Mouse (Mus musculus): ENCODE data around the gene Jazf1. TPM values are rescaled to one million over a fixed set of nuclear protein-coding genes. Genes with fewer than 3 reads are reported as not detected.

Gene Jazf1
- total RNA-seq, 1 experiment = 1.2 TPM

- Histone ChIP-seq H3K4me1 (ENCODE audit: control insufficient read depth in 2 of 2, insufficient read depth in 2 of 2, low read length in 2 of 2, poor library complexity in 1 of 2) (peaks cover 6 to 13% of the 10 kb centered on the region in 2 experiments), H3K4me3 (ENCODE audit: insufficient read depth in 1 of 2, low read depth in 1 of 2, low read length in 2 of 2, poor library complexity in 1 of 2, severe bottlenecking in 1 of 2) (no peak overlapping the region), H3K36me3 (ENCODE audit: control insufficient read depth, insufficient read depth, low read length, poor library complexity, severe bottlenecking) (no peaks in the 10 kb centered on the region), H3K9ac (ENCODE audit: insufficient read depth, low read depth, low read length, poor library complexity, severe bottlenecking) (no peak overlapping the region), H3K27ac (ENCODE audit: insufficient read depth, low read depth, low read length, poor library complexity, severe bottlenecking) (no peak overlapping the region), H3K9me3 (ENCODE audit: control insufficient read depth, insufficient read depth, low read depth, low read length) (no peaks in the 10 kb centered on the region)
- TF ChIP-seq ZC3H11A (IDR thresholded peaks at IDR 0.05; ENCODE audit: borderline replicate concordance, low read depth, low read length) = no peak
- TF ChIP-seq ZNF384 (IDR thresholded peaks at IDR 0.05; ENCODE audit: low read depth, low read length) = no peak
- TF ChIP-seq CHD2 (IDR thresholded peaks at IDR 0.05; ENCODE audit: low read depth, low read length) = no peak
- no peak for TF ChIP-seq MAFK (IDR thresholded peaks at IDR 0.05; ENCODE audit: insufficient read depth, low read depth, low read length)
- TF ChIP-seq HCFC1 (IDR thresholded peaks at IDR 0.05; ENCODE audit: borderline replicate concordance, insufficient read depth, low read length) = no peak
- no peak for DNase-seq (ENCODE audit: low read depth, low spot score)
- in situ Hi-C loops (cut with MboI; ENCODE audit: low sequenced_read_pairs in 2 of 2, unreplicated experiment in 2 of 2) = no loop called here
Measured at GRCm38 (mm10) chr6:52796691-52797090, 271.7 kb downstream of the Jazf1 start.

GRCm38 (mm10) chr6:52796035-52796598, 272.3 kb downstream of the Jazf1 start:
- no peak for DNase-seq (ENCODE audit: low read depth, low spot score)
- Histone ChIP-seq H3K27ac (ENCODE audit: insufficient read depth, low read depth, low read length, poor library complexity, severe bottlenecking) (no peak overlapping the region), H3K36me3 (ENCODE audit: control insufficient read depth, insufficient read depth, low read length, poor library complexity, severe bottlenecking) (no peaks in the 10 kb centered on the region), H3K4me3 (ENCODE audit: insufficient read depth in 1 of 2, low read depth in 1 of 2, low read length in 2 of 2, poor library complexity in 1 of 2, severe bottlenecking in 1 of 2) (no peak overlapping the region), H3K9me3 (ENCODE audit: control insufficient read depth, insufficient read depth, low read depth, low read length) (no peaks in the 10 kb centered on the region), H3K9ac (ENCODE audit: insufficient read depth, low read depth, low read length, poor library complexity, severe bottlenecking) (no peak overlapping the region; the same call in 1 of the 2 replicates), H3K4me1 (ENCODE audit: control insufficient read depth in 2 of 2, insufficient read depth in 2 of 2, low read length in 2 of 2, poor library complexity in 1 of 2) (peaks cover 6 to 10% of the 10 kb centered on the region in 2 experiments; a peak in 3 of 4 replicates)
- in situ Hi-C loops (cut with MboI; ENCODE audit: low sequenced_read_pairs in 2 of 2, unreplicated experiment in 2 of 2) = no loop called here
- TF ChIP-seq MAFK (IDR thresholded peaks at IDR 0.05; ENCODE audit: insufficient read depth, low read depth, low read length) (no peak), ZC3H11A (IDR thresholded peaks at IDR 0.05; ENCODE audit: borderline replicate concordance, low read depth, low read length) (no peak), HCFC1 (IDR thresholded peaks at IDR 0.05; ENCODE audit: borderline replicate concordance, insufficient read depth, low read length) (no peak), CHD2 (IDR thresholded peaks at IDR 0.05; ENCODE audit: low read depth, low read length) (no peak), ZNF384 (IDR thresholded peaks at IDR 0.05; ENCODE audit: low read depth, low read length) (no peak)

GRCm38 (mm10) chr6:52795029-52795841, 273.2 kb downstream of the Jazf1 start:
- H3K4me3 ChIP-seq (ENCODE audit: insufficient read depth in 1 of 2, low read depth in 1 of 2, low read length in 2 of 2, poor library complexity in 1 of 2, severe bottlenecking in 1 of 2) = no peak overlapping the region
- no peak overlapping the region for H3K9ac ChIP-seq (ENCODE audit: insufficient read depth, low read depth, low read length, poor library complexity, severe bottlenecking)
- H3K27ac ChIP-seq (ENCODE audit: insufficient read depth, low read depth, low read length, poor library complexity, severe bottlenecking) = no peak overlapping the region
- in situ Hi-C loops (cut with MboI; ENCODE audit: low sequenced_read_pairs in 2 of 2, unreplicated experiment in 2 of 2) = no loop called here
- H3K36me3 ChIP-seq (ENCODE audit: control insufficient read depth, insufficient read depth, low read length, poor library complexity, severe bottlenecking) = no peaks in the 10 kb centered on the region
- H3K4me1 ChIP-seq (ENCODE audit: control insufficient read depth in 2 of 2, insufficient read depth in 2 of 2, low read length in 2 of 2, poor library complexity in 1 of 2) = peaks cover 6 to 16% of the 10 kb centered on the region in 2 experiments; a peak in 3 of 4 replicates
- TF ChIP-seq ZNF384 (IDR thresholded peaks at IDR 0.05; ENCODE audit: low read depth, low read length) (no peak), CHD2 (IDR thresholded peaks at IDR 0.05; ENCODE audit: low read depth, low read length) (no peak), ZC3H11A (IDR thresholded peaks at IDR 0.05; ENCODE audit: borderline replicate concordance, low read depth, low read length) (no peak), MAFK (IDR thresholded peaks at IDR 0.05; ENCODE audit: insufficient read depth, low read depth, low read length) (no peak), HCFC1 (IDR thresholded peaks at IDR 0.05; ENCODE audit: borderline replicate concordance, insufficient read depth, low read length) (no peak)
- H3K9me3 ChIP-seq (ENCODE audit: control insufficient read depth, insufficient read depth, low read depth, low read length) = no peaks in the 10 kb centered on the region
- no peak for DNase-seq (ENCODE audit: low read depth, low spot score)

- no peak overlapping the region for H3K9ac ChIP-seq (ENCODE audit: insufficient read depth, low read depth, low read length, poor library complexity, severe bottlenecking)
- in situ Hi-C loops (cut with MboI; ENCODE audit: low sequenced_read_pairs in 2 of 2, unreplicated experiment in 2 of 2) = no loop called here
- no peaks in the 10 kb centered on the region for H3K36me3 ChIP-seq (ENCODE audit: control insufficient read depth, insufficient read depth, low read length, poor library complexity, severe bottlenecking)
Measured at GRCm38 (mm10) chr6:52792455-52792854, 276.0 kb downstream of the Jazf1 start.

More at GRCm38 (mm10) chr6:52792455-52792854, 276.0 kb downstream of the Jazf1 start:
- TF ChIP-seq ZNF384 (IDR thresholded peaks at IDR 0.05; ENCODE audit: low read depth, low read length) (no peak), CHD2 (IDR thresholded peaks at IDR 0.05; ENCODE audit: low read depth, low read length) (no peak), ZC3H11A (IDR thresholded peaks at IDR 0.05; ENCODE audit: borderline replicate concordance, low read depth, low read length) (no peak), MAFK (IDR thresholded peaks at IDR 0.05; ENCODE audit: insufficient read depth, low read depth, low read length) (no peak), HCFC1 (IDR thresholded peaks at IDR 0.05; ENCODE audit: borderline replicate concordance, insufficient read depth, low read length) (no peak)
- no peak overlapping the region for H3K27ac ChIP-seq (ENCODE audit: insufficient read depth, low read depth, low read length, poor library complexity, severe bottlenecking)
- H3K4me3 ChIP-seq (ENCODE audit: insufficient read depth in 1 of 2, low read depth in 1 of 2, low read length in 2 of 2, poor library complexity in 1 of 2, severe bottlenecking in 1 of 2) = no peak overlapping the region
- H3K9me3 ChIP-seq (ENCODE audit: control insufficient read depth, insufficient read depth, low read depth, low read length) = no peaks in the 10 kb centered on the region
- H3K4me1 ChIP-seq (ENCODE audit: control insufficient read depth in 2 of 2, insufficient read depth in 2 of 2, low read length in 2 of 2, poor library complexity in 1 of 2) = peaks cover 6 to 20% of the 10 kb centered on the region in 2 experiments; a peak in 3 of 4 replicates
- no peak for DNase-seq (ENCODE audit: low read depth, low spot score)
